Mouse (Mus musculus) layer of hippocampus, adult 18-20 months (tissue): ENCODE data around the gene Rgs9. TPM values are rescaled to one million over a fixed set of nuclear protein-coding genes. Genes with fewer than 3 reads are reported as not detected.

ENCODE experiments used
- DNase-seq, 2 experiments: peaks; one replicate each; pipeline ENCODE4 v3.0.0; 2022; ENCODE audit warnings: low spot score in 2 of 2
- total RNA-seq, 2 experiments: library from RNA; stranded (reverse); gene quantifications; 2 replicates each; pipeline ENCODE4 v1.2.3; 2021

The Rgs9 gene
- total RNA-seq, 2 experiments from 2014 or later = 12.3 to 14.1 TPM

DNA sequence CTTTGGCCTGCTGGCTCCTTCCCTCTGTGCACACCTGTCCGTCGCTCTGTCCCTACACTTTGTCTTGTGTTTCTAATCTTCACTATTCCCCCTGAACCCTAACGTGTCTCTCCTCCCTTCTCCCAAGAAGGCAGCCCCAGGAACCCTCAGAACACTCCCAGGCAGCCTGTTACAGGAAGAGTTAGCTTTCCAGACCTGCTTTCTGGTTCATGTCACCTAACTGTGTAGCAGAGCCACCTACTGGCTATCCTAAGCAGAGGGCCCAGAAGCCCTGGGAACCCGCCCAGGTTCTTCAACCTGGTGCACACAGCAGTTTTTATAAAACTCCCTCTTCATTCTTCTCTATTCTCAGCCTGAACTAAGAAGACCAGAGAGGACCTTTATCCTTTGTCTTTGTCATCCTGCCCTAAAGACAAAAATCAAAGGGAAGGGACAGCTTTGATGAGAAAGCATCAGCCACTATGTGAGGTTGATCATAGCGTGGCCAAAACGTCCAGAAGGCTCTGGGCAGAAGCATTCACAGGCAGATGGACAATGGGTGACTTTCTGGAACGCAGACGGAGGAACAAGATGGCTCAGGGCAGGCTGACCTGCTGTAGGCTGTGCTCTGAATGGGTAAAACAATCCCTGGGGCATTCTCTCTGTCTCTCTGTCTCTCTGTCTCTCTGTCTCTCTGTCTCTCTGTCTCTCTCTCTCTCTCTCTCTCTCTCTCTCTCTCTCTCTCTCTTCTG is 119.0 kb downstream of the Rgs9 start:
- DNase-seq = peak; percentile 20 to 69

DNA sequence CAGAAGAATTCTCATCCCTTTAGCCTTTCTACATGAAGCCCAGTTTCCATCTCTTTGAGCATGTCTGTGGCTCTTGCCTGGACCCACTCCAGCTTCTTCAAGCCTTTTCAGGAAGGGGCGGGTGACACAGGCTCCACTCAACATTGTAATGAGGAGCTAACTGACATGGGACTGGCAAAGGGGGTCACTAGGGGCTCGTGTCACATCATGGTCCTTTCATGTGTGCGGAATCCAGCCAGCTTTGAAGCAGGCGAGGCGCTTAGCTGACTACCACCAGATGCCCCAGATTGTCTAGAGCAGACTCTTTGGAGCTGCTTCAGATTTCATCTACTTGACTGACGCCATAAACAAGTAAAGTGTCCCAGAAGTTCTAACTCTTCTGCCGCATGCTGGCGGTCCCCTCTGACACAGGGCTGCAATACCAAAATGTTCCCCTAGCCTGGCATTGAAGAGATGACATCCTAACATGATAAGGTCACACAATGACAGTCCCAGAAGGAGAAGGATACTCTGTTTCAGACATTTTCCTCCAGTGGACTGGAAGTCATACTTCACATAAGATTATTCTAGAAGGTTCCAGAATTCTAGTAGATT is 122.5 kb downstream of the Rgs9 start:
- no peak for DNase-seq

Other genes starting within 250 kb of the Rgs9 start
- not detected for gene E030025P04Rik, start 153.8 kb downstream of the Rgs9 start, total RNA-seq
- gene Gna13, start 64.7 kb upstream of the Rgs9 start, total RNA-seq = 10 to 100 TPM; 55.5 to 59.9 TPM
- gene 9930022D16Rik, start 115.8 kb upstream of the Rgs9 start, total RNA-seq = not detected
- gene Amz2, start 127.8 kb upstream of the Rgs9 start, total RNA-seq = 10 to 100 TPM; 56.2 to 56.7 TPM
- 10 to 100 TPM; 15.1 to 17.4 TPM for gene Arsg, start 175.2 kb upstream of the Rgs9 start, total RNA-seq
- 1 to 10 TPM; 5.9 to 6.1 TPM for gene Slc16a6, start 175.5 kb upstream of the Rgs9 start, total RNA-seq